Mouse (Mus musculus) liver, embryonic 14.5 days (tissue): ENCODE data around the gene Tnrc18.

ENCODE experiments used
- CTCF ChIP-seq: IDR thresholded peaks from 2 replicates; pipeline ENCODE4 v1.5.1; 2016; ENCODE audit warnings: antibody characterized with exemption, low read depth, control low read depth
- EP300 ChIP-seq: IDR thresholded peaks from 2 replicates; pipeline ENCODE4 v1.6.1; 2016; ENCODE audit warnings: antibody characterized with exemption, low read depth

- TF ChIP-seq EP300 (no peak), CTCF (no peak)
Measured at GRCm38 (mm10) chr5:142821974-142822285, 4.5 kb upstream of the Tnrc18 start.
